Mouse (Mus musculus): ENCODE data around the gene Mapk8ip3.

GRCm38 (mm10) chr17:24936259-24937237, at the start of gene Mapk8ip3:
- TF ChIP-seq CTCF (IDR thresholded peaks at IDR 0.05; ENCODE audit: borderline replicate concordance, control insufficient read depth, extremely low read depth, insufficient read depth, low read length, poor library complexity) = 0 out of 2 replicates have a peak, but pooled peaks have one; percentile 49
- TF ChIP-seq POLR2A (IDR thresholded peaks at IDR 0.05; ENCODE audit: control insufficient read depth, extremely low read depth, insufficient read depth, low read length, poor library complexity) = peak; percentile 90
